Mouse (Mus musculus) kidney, postnatal 0 days (tissue): ENCODE results near the gene Gad1. TPM values are rescaled to one million over a fixed set of nuclear protein-coding genes. Genes with fewer than 3 reads are reported as not detected.

Experiments used
- ATAC-seq: fragments of 200-750 bp; cut with Nextera tagmentation; replicated peaks from 2 replicates; pipeline ENCODE4 v1.8.0; 2017; ENCODE audit warnings: low read depth, moderate number of reproducible peaks, moderate TSS enrichment, moderate library complexity; ENCODE audit not compliant: low FRiP score
- DNase-seq: peaks from one replicate; pipeline ENCODE4 v3.0.0-alpha.2; 2016; ENCODE audit warnings: low spot score
- H3K27ac ChIP-seq: fragments of 300-500 bp; sonication (generic); 2 replicates; pipeline ENCODE4 v1.5.1; 2014; ENCODE audit warnings: mild to moderate bottlenecking
- H3K27me3 ChIP-seq: fragments of 300-500 bp; sonication (generic); 2 replicates; pipeline ENCODE4 v1.6.1; 2014; ENCODE audit warnings: low read length, mixed read lengths; ENCODE audit not compliant: insufficient read depth
- H3K36me3 ChIP-seq: fragments of 300-500 bp; sonication (generic); 2 replicates; pipeline ENCODE4 v1.6.1; 2014; ENCODE audit warnings: low read length, mixed read lengths; ENCODE audit not compliant: insufficient read depth
- H3K4me1 ChIP-seq: fragments of 300-500 bp; sonication (generic); replicated peaks from 2 replicates; pipeline ENCODE4 v1.6.1; 2014; ENCODE audit warnings: antibody characterized with exemption, low read length, mixed read lengths; ENCODE audit not compliant: insufficient read depth
- H3K4me2 ChIP-seq: fragments of 300-500 bp; sonication (generic); 2 replicates; pipeline ENCODE4 v1.6.1; 2014; ENCODE audit warnings: mild to moderate bottlenecking, low read length, moderate library complexity, mixed read lengths
- H3K4me3 ChIP-seq: fragments of 300-500 bp; sonication (generic); replicated peaks from 2 replicates; pipeline ENCODE4 v1.5.1; 2014; ENCODE audit warnings: low read depth, low read length
- H3K9ac ChIP-seq: fragments of 300-500 bp; sonication (generic); 2 replicates; pipeline ENCODE4 v1.6.1; 2014; ENCODE audit warnings: low read depth, low read length
- H3K9me3 ChIP-seq: fragments of 300-500 bp; sonication (generic); replicated peaks from 2 replicates; pipeline ENCODE4 v1.6.1; 2016; ENCODE audit warnings: low read length, inconsistent platforms, mixed read lengths
- CTCF ChIP-seq: IDR thresholded peaks from 2 replicates; pipeline ENCODE4 v1.5.1; 2016; ENCODE audit warnings: antibody characterized with exemption, low read depth, mild to moderate bottlenecking, moderate library complexity
- WGBS: fragments of 180-500 bp; shearing (Covaris S2); extraction: QIAGEN DNeasy Blood & Tissue Kit; methylation state at CpG from one replicate; pipeline ENCODE4 v1.1.7; 2014; 5-methylcytosine and 5-hydroxymethylcytosine counted together
- polyA plus RNA-seq: library from polyadenylated mRNA; unstranded; fragments of >200 nt; fragmentation: Nextera tagmentation; extraction: Ambion mirVana; gene quantifications from 2 replicates; pipeline ENCODE4 v1.2.1, GENCODE M21; 2015

Gene Gad1
- polyA plus RNA-seq, 1 experiment from 2014 or later, result 0.25 TPM

DNA sequence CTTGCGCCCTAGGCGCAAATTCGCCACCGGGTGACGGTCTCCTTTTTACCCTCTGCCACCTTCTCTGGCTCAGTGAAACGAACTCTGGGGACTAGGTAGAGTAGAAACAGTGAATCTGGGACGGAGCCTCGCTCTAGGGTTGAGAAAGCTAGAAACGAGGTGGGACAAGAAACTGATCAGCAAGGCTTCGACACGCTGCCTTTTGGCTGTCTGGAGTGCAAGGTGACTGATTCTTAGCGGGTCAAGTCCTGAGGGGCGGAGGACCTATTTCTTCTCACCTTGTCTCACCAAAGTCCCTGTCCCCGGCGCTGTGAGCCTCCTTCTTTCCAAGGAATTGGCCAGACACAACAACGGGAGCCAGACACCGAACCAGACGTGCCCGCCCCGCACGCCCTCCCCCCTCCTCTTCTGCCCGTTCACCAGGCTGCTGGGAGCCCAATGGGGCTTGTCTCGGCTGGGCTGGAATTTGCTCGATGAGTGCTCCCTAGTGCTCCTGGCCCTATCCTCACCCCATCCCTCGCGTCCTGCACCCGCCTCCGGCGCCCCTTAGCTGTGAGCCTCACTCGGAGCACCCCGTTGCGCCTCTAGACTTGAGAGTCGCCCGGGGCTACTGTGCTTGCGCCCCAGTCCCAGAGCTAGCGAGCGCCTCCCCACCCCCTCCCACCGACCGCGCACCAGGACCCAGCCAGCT, 10.3 kb downstream of the Gad1 start:
- Histone ChIP-seq H3K36me3 (no peaks in the 10 kb centered on the region), H3K27ac (no peak overlapping the region), H3K4me2 (peak overlapping the region; percentile 53), H3K4me3 (peak overlapping the region; percentile 28; the same call in 1 of the 2 replicates), H3K4me1 (peaks cover 22% of the 10 kb centered on the region), H3K9me3 (no peaks in the 10 kb centered on the region), H3K9ac (no peak overlapping the region), H3K27me3 (peaks cover 88% of the 10 kb centered on the region)
- DNase-seq (no peak), ATAC-seq (no peak)
- WGBS, result under 1% methylated on average over 40 of the region's 40 CpGs
- no peak for TF ChIP-seq CTCF

- ATAC-seq, result no peak
Observed at GRCm38 (mm10) chr2:70563721-70564645, 11.1 kb downstream of the Gad1 start.

GRCm38 (mm10) chr2:70564646-70565315, 11.9 kb downstream of the Gad1 start:
- no peak for TF ChIP-seq CTCF
- no peak for ATAC-seq
- no peak for DNase-seq
- Histone ChIP-seq H3K27ac (no peak overlapping the region), H3K27me3 (peaks cover 77% of the 10 kb centered on the region), H3K36me3 (no peaks in the 10 kb centered on the region), H3K4me1 (peaks cover 33% of the 10 kb centered on the region), H3K9ac (no peak overlapping the region), H3K4me2 (no peak overlapping the region), H3K4me3 (no peak overlapping the region), H3K9me3 (no peaks in the 10 kb centered on the region)
- 9% methylated on average over 15 of the region's 15 CpGs for WGBS

More at GRCm38 (mm10) chr2:70563721-70564645, 11.1 kb downstream of the Gad1 start:
- WGBS, result 2% methylated on average over 37 of the region's 38 CpGs
- H3K9ac ChIP-seq, result no peak overlapping the region
- H3K36me3 ChIP-seq, result no peaks in the 10 kb centered on the region
- no peak overlapping the region for H3K4me3 ChIP-seq
- peak overlapping the region; percentile 53; the same call in 1 of the 2 replicates for H3K4me2 ChIP-seq
- no peak for DNase-seq
- H3K9me3 ChIP-seq, result no peaks in the 10 kb centered on the region
- no peak overlapping the region for H3K27ac ChIP-seq
- no peak for TF ChIP-seq CTCF
- H3K4me1 ChIP-seq, result peaks cover 31% of the 10 kb centered on the region
- peaks cover 85% of the 10 kb centered on the region for H3K27me3 ChIP-seq

- H3K27me3 ChIP-seq, result peaks cover 68% of the 10 kb centered on the region
- peaks cover 33% of the 10 kb centered on the region for H3K4me1 ChIP-seq
- DNase-seq (no peak), ATAC-seq (no peak)
- H3K36me3 ChIP-seq, result no peaks in the 10 kb centered on the region
- no peaks in the 10 kb centered on the region for H3K9me3 ChIP-seq
- no peak overlapping the region; the same call in 1 of the 2 replicates for H3K4me3 ChIP-seq
- TF ChIP-seq CTCF, result no peak
- H3K27ac ChIP-seq, result no peak overlapping the region
- no peak overlapping the region for H3K9ac ChIP-seq
- 5% methylated on average over 30 of the region's 30 CpGs for WGBS
- peak overlapping the region; percentile 85 for H3K4me2 ChIP-seq
Observed at GRCm38 (mm10) chr2:70565651-70566602, 13.1 kb downstream of the Gad1 start.

DNA sequence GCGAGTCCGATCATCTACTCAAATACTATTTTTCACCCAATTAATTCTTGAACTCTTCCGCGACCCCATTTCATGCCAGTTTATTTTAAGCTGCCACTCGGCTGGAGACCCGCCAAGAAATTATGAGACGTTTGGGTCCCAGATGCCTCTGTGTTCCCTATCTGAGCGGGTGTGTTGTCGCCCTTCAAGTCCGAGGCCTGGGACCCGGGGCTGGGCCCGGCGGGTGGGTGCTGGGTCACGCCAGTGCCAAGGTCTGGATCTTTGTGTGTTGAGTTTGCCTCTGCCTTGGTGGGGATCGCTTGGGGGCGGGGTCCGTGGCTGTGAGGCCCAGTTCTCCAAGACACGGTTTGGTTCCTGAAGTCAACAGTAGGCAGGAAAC, 13.7 kb downstream of the Gad1 start:
- Histone ChIP-seq H3K4me2 (peak overlapping the region; percentile 85), H3K36me3 (no peaks in the 10 kb centered on the region), H3K4me3 (no peak overlapping the region; the same call in 1 of the 2 replicates), H3K27me3 (peaks cover 62% of the 10 kb centered on the region), H3K27ac (no peak overlapping the region), H3K4me1 (peaks cover 33% of the 10 kb centered on the region), H3K9me3 (no peaks in the 10 kb centered on the region), H3K9ac (no peak overlapping the region)
- ATAC-seq (no peak), DNase-seq (no peak)
- WGBS, result 8% methylated on average over 18 of the region's 18 CpGs
- no peak for TF ChIP-seq CTCF
